In the genomic region with DNA sequence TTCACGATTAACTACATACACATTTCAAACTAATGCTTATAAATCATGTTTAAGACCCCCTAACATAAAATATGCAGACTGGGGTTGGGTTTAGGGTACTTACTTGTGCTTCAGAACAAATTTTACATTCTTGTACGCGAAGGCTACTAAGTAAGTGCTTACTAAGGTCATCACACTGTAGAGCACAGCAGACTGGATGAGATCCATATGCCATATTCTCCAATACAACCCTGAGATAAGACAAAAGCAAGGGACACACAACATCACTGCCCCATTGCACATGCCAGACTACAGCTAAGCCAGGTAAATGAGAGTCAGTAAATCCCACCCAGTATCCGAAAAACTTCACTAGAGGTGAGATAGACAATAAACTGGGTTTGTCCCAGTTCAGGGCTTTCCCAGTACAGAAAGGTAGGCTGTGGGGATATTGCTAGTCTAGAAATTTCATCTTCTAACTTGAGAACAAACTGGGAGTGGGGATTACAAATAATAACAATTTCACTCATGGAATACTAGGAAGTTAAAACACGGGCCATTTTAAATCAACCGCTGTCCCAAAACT, we compare ENCODE assay signal across 8 mouse cellular contexts. TPM values are rescaled to one million over a fixed set of nuclear protein-coding genes. Genes with fewer than 3 reads are reported as not detected.
DNase-seq lines count a peak whose midpoint lies in the region; ATAC-seq lines count a peak whose summit lies in the region.

No protein-coding gene starts in this region.

- no peaks in the 10 kb centered on the region for H3K9me3 ChIP-seq in kidney, embryonic 15.5 days (replicated peaks)
- H3K9me3 ChIP-seq in hindbrain, embryonic 16.5 days (ENCODE audit: control insufficient read depth, low read length): no peaks in the 10 kb centered on the region
- no peaks in the 10 kb centered on the region for H3K9me3 ChIP-seq in midbrain, embryonic 16.5 days (replicated peaks; ENCODE audit: control insufficient read depth, low read length, poor library complexity, severe bottlenecking)

- H3K36me3 ChIP-seq in kidney, embryonic 15.5 days: peaks cover 39% of the 10 kb centered on the region
- H3K36me3 ChIP-seq in hindbrain, embryonic 16.5 days (ENCODE audit: control insufficient read depth, insufficient read depth, low read length): peaks cover 14% of the 10 kb centered on the region; the same call in 1 of the 2 replicates
- H3K36me3 ChIP-seq in midbrain, embryonic 16.5 days (ENCODE audit: control insufficient read depth, insufficient read depth, low read length): peaks cover 17% of the 10 kb centered on the region

- H3K4me3 ChIP-seq in kidney, embryonic 15.5 days (replicated peaks): peak overlapping the region; percentile 92
- peak overlapping the region; percentile 68 for H3K4me3 ChIP-seq in hindbrain, embryonic 16.5 days (ENCODE audit: low read length)
- H3K4me3 ChIP-seq in midbrain, embryonic 16.5 days (ENCODE audit: low read depth, low read length): peak overlapping the region; percentile 63

- peak overlapping the region; percentile 92 for H3K9ac ChIP-seq in kidney, embryonic 15.5 days
- peak overlapping the region; percentile 94 for H3K9ac ChIP-seq in hindbrain, embryonic 16.5 days (ENCODE audit: low read depth, low read length)
- H3K9ac ChIP-seq in midbrain, embryonic 16.5 days (ENCODE audit: low read depth, low read length): peak overlapping the region; percentile 78

- no peaks in the 10 kb centered on the region for H3K27me3 ChIP-seq in kidney, embryonic 15.5 days
- H3K27me3 ChIP-seq in hindbrain, embryonic 16.5 days (replicated peaks; ENCODE audit: control insufficient read depth, insufficient read depth, low read length): no peaks in the 10 kb centered on the region
- H3K27me3 ChIP-seq in midbrain, embryonic 16.5 days (ENCODE audit: control insufficient read depth, insufficient read depth, low read depth, low read length): no peaks in the 10 kb centered on the region

- peak overlapping the region; percentile 67 for H3K4me2 ChIP-seq in kidney, embryonic 15.5 days
- H3K4me2 ChIP-seq in hindbrain, embryonic 16.5 days (ENCODE audit: low read length): peak overlapping the region; percentile 62
- peak overlapping the region; percentile 68 for H3K4me2 ChIP-seq in midbrain, embryonic 16.5 days (ENCODE audit: low read length)

- DNase-seq in kidney, postnatal 36 days: no peak
- DNase-seq in c-Kit-negative CD71-positive TER-119-positive erythroid progenitor cells, embryonic 14.5 days (ENCODE audit: low read depth, low spot score): peak; percentile 1
- DNase-seq in left cerebral cortex, adult 11 months (ENCODE audit: low spot score): no peak
- DNase-seq in adipocyte (ENCODE audit: low spot score): no peak
- no peak for DNase-seq in layer of hippocampus, adult 9-11 months

- H3K4me1 ChIP-seq in kidney, embryonic 15.5 days: peaks cover 12% of the 10 kb centered on the region; the same call in 1 of the 2 replicates
- peaks cover 8% of the 10 kb centered on the region for H3K4me1 ChIP-seq in hindbrain, embryonic 16.5 days (ENCODE audit: control insufficient read depth, insufficient read depth, low read depth, low read length)
- H3K4me1 ChIP-seq in midbrain, embryonic 16.5 days (ENCODE audit: control insufficient read depth, insufficient read depth, low read length): peaks cover 17% of the 10 kb centered on the region

- 19% methylated on average over 6 of the region's 6 CpGs for WGBS in kidney, embryonic 15.5 days
- WGBS in hindbrain, embryonic 16.5 days: 44% methylated on average over 6 of the region's 6 CpGs
- 42% methylated on average over 6 of the region's 6 CpGs for WGBS in midbrain, embryonic 16.5 days

- ATAC-seq in kidney, embryonic 15.5 days (replicated peaks; ENCODE audit: low FRiP score): no peak
- ATAC-seq in hindbrain, embryonic 16.5 days: no peak
- ATAC-seq in midbrain, embryonic 16.5 days: no peak

- H3K27ac ChIP-seq in kidney, embryonic 15.5 days: peak overlapping the region; percentile 94
- 0 out of 2 replicates have a peak overlapping the region, but pooled peaks have one; percentile 88 for H3K27ac ChIP-seq in hindbrain, embryonic 16.5 days (ENCODE audit: low read depth, low read length)
- H3K27ac ChIP-seq in midbrain, embryonic 16.5 days (ENCODE audit: low read length): no peak overlapping the region

RNA-seq across cellular contexts. Expression of gene Ssr3, which starts 1.1 kb away (rescaled TPM):
- 283 and 305 TPM in 2 replicates for polyA plus RNA-seq in kidney, embryonic 15.5 days (2015; fragmentation: Nextera tagmentation; extraction: Ambion mirVana)
- 171 and 180 TPM in 2 replicates for polyA plus RNA-seq in hindbrain, embryonic 16.5 days (2015; fragmentation: Nextera tagmentation; extraction: Ambion mirVana)
- 170 and 172 TPM in 2 replicates for polyA plus RNA-seq in midbrain, embryonic 16.5 days (2015; fragmentation: Nextera tagmentation; extraction: Ambion mirVana)
